Mouse (Mus musculus): ENCODE data around the gene Hnf4a.

DNA sequence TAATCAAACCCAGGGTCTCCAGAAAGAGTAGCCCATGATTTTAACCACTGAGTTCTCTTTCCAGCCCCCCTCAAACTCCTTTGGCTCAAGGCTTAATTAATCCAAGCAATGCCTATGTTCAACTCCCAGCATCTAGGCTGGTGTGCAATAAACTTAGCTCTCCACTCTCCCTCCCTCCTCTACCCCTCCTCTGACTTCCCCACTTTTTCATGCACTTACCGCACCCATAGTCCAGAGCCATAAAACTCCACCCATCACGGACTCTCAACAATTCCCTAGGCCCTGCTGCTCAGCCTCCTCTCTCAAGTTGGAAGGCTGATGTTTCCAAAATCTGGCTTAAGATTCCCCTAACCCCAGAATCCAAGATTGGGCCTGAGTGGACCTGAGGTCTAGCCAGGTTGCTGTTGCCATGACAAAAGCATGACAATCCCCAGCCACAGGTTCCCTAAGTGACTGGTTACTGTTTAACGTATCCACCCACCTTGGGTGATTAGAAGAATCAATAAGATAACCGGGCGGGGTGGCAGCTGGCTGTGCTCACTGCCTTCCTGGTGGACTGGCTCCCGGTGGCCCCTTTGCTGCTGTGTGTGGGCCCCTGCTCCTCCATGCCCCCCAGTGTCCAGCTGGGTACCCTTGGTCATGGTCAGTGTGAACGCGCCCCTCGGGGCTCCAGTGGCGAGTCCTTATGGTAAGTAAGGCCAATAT, at the start of gene Hnf4a:
- TF ChIP-seq CTCF (IDR thresholded peaks at IDR 0.05; ENCODE audit: control insufficient read depth, insufficient read depth, insufficient read length) (no peak), MAX (IDR thresholded peaks at IDR 0.05) (no peak), USF1 (IDR thresholded peaks at IDR 0.05; ENCODE audit: low read depth) (no peak), CEBPB (IDR thresholded peaks at IDR 0.05; ENCODE audit: low read depth) (no peak)

Measured in C2C12 (cell line).